In the genomic region with DNA sequence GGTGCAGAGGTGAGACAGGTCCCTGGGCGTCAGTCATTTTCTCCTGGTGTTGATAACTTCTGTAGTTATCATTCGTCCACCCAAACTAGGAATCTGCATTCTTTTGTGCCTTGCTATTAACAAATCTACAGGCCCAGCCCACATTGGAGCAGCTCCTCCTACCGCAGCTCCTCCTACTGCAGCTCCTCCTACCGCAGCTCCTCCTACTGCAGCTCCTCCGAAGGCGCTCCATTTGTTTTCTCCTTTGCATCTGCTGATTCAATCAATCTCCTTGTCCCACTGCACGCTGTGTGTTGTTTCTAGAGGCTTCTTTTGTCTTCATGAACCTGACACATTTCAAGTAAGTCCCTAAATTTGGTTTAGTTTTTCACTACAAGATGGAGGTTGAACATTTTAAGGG, we compare ENCODE assay signal across 27 mouse cellular contexts.
"Had no signal": no experiment of that assay in that cellular context is flagged by ENCODE, and none has a peak within 500 bp of the region (broad histone marks: within the 10 kb centered on the region; RNA-seq: fewer than 3 reads in every experiment).

No protein-coding gene starts in this region.

- H3K27me3 ChIP-seq: heart, embryonic 13.5 days; heart, embryonic 15.5 days; intestine, embryonic 15.5 days; kidney, embryonic 15.5 days; limb, embryonic 13.5 days; limb, embryonic 15.5 days; liver, embryonic 12.5 days had no signal

- H3K4me3 ChIP-seq: heart, adult 2 months; heart, embryonic 13.5 days; heart, embryonic 15.5 days; hindbrain, embryonic 12.5 days; intestine, embryonic 15.5 days; kidney, embryonic 15.5 days; layer of hippocampus, adult 2 months; left cerebral cortex, adult 2 months; limb, embryonic 13.5 days; limb, embryonic 15.5 days; liver, embryonic 12.5 days had no signal

- ATAC-seq: hindbrain, embryonic 16.5 days; intestine, embryonic 15.5 days; liver, embryonic 12.5 days had no signal

- H3K36me3 ChIP-seq: heart, embryonic 13.5 days; heart, embryonic 15.5 days; hindbrain, embryonic 12.5 days; intestine, embryonic 15.5 days; kidney, embryonic 15.5 days; limb, embryonic 13.5 days; limb, embryonic 15.5 days; liver, embryonic 12.5 days had no signal

- H3K4me1 ChIP-seq: heart, embryonic 13.5 days; heart, embryonic 15.5 days; hindbrain, embryonic 12.5 days; intestine, embryonic 15.5 days; kidney, embryonic 15.5 days; liver, embryonic 12.5 days had no signal

- DNase-seq: gastrocnemius, postnatal 14 days; gastrocnemius, postnatal 36 days; heart, adult 2 months; heart, postnatal 14 days; heart, postnatal 36 days; kidney, adult 11 months; kidney, adult 2 months; kidney, adult 9 months; kidney, postnatal 10 days; kidney, postnatal 25 days; kidney, postnatal 4 days; left cerebral cortex, postnatal 4 days; lung, adult 18-20 months had no signal

- H3K27ac ChIP-seq: heart, adult 2 months; heart, embryonic 13.5 days; heart, embryonic 15.5 days; hindbrain, embryonic 12.5 days; hindbrain, embryonic 14.5 days; intestine, embryonic 15.5 days; kidney, embryonic 15.5 days; layer of hippocampus, adult 2 months; left cerebral cortex, adult 2 months; limb, embryonic 13.5 days; limb, embryonic 15.5 days; liver, embryonic 12.5 days; liver, embryonic 14.5 days had no signal

- H3K9ac ChIP-seq: heart, embryonic 13.5 days; heart, embryonic 15.5 days; hindbrain, embryonic 12.5 days; hindbrain, embryonic 14.5 days; intestine, embryonic 15.5 days; kidney, embryonic 15.5 days; limb, embryonic 13.5 days; limb, embryonic 15.5 days; liver, embryonic 12.5 days; liver, embryonic 14.5 days had no signal

- H3K9me3 ChIP-seq: heart, embryonic 13.5 days; heart, embryonic 15.5 days; hindbrain, embryonic 12.5 days; intestine, embryonic 15.5 days; kidney, embryonic 15.5 days; limb, embryonic 13.5 days; limb, embryonic 15.5 days; liver, embryonic 12.5 days had no signal

- H3K4me2 ChIP-seq: heart, embryonic 11.5 days; heart, embryonic 13.5 days; heart, embryonic 15.5 days; hindbrain, embryonic 12.5 days; hindbrain, embryonic 14.5 days; intestine, embryonic 15.5 days; kidney, embryonic 15.5 days; limb, embryonic 13.5 days; limb, embryonic 15.5 days; liver, embryonic 12.5 days had no signal
